Mouse (Mus musculus): ENCODE data around the gene Ppp1r10. TPM values are rescaled to one million over a fixed set of nuclear protein-coding genes. Genes with fewer than 3 reads are reported as not detected.

The Ppp1r10 gene
- total RNA-seq, 2 experiments from 2014 or later = 80.1 to 121 TPM

DNA sequence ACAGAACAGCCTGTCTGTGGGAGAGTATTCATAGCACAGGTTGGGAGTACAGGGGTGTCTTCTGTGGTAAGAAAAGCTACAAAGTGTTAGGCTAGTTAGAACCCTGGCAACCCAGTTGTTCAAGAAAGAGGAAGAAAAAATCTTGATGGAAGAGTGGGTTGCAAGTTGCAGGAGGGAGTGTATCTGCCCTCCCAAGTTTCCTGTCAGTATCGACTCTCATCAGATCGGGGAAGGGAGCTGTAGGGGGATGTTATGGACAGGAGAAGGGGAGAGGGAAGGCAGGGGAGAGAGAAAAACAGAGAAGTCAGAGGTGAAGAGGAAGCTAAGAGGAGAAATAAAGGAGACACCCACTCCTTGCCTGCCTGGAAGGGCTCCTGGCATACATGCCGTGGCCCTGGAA is 15.6 kb upstream of the Ppp1r10 start:
- no peak for ATAC-seq (replicated peaks; ENCODE audit: poor library complexity)

DNA sequence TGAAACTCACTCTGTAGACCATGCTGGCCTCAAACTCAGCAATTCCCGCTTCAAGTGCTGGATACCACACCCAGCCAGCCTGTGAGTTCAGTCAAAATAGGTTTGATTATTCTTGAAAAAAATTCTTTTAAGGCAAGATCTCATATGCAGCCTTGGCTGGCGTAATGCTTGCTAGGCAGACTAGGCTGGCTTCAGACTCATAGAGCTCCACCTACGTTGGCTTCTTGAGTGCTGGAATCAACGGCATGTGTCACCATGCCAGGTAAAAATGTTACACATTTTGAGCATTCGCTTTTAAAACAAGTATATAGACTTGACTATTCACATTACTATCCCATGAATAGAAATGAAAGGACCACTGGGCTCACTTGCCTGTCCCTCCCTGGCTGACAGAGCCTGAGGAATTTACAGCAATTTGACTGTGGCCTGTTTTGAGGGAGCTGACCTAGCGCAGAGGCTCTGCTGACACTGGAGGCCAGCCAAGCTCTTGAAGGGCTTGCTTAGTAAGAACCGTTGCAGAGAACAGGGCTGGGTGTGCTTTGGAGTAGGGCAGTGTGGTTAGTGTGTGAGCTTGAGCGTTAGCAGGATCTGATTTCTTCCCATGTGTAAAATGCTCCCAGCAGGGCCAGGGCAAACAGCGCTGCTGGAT is 12.8 kb upstream of the Ppp1r10 start:
- peak; percentile 56 for ATAC-seq (replicated peaks; ENCODE audit: poor library complexity)

DNA sequence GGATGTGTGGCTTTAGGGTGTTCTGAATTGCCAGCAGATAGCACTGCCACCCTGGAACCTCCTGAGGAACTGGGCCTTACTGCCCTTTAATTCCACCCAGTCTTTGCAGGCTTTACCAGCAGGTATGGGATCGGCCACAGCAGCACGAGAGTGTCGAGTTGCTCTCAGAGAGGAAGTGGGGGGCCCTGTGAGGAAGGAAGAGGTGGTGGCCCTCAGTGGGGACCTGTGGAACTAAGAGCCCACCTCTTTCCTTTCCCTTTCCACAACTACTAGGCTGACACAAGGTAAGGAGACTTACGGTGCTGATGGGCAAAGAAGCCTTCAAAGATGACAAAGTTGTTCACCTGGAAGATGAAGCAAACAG is 12.3 kb upstream of the Ppp1r10 start:
- ATAC-seq (replicated peaks; ENCODE audit: poor library complexity) = peak; percentile 32

DNA sequence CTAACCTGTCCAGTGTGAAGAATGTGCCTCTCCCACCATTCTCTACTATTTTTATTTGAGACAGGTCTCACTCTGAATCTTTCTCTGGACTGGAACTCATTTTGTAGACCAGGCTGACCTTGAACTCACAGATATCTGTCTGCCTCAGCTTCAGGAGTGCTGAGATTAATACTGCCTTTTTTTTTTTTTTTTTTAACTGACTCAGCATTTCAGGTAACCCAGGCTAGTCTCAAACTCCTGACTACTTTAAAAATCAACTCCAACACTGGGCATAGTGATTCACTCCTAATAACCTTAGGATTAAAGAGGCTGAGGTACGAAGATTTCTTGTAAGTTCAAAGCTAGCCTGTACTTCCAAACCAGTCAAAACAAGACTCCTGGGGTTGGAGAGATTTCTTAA is 10.6 kb upstream of the Ppp1r10 start:
- no peak for ATAC-seq (replicated peaks; ENCODE audit: poor library complexity)

DNA sequence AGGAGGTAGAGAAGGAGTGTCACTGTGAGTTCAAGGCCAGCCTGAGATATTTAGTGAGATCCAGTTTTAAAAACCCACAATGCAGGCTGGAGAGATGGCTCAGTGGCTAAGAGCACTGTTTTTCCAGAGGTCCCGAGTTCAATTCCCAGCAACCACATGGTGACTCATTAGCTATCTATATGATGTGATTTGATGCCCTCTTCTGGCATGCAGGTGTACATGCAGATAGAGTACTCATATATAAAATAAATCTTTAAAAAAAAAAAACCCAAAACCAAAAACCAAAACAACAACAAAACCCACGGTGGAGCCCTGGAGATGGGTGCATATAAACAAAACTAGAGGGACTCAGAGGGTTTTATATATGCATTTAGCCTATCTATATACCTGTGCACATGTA is 8.6 kb upstream of the Ppp1r10 start:
- no peak for ATAC-seq (replicated peaks; ENCODE audit: poor library complexity)

DNA sequence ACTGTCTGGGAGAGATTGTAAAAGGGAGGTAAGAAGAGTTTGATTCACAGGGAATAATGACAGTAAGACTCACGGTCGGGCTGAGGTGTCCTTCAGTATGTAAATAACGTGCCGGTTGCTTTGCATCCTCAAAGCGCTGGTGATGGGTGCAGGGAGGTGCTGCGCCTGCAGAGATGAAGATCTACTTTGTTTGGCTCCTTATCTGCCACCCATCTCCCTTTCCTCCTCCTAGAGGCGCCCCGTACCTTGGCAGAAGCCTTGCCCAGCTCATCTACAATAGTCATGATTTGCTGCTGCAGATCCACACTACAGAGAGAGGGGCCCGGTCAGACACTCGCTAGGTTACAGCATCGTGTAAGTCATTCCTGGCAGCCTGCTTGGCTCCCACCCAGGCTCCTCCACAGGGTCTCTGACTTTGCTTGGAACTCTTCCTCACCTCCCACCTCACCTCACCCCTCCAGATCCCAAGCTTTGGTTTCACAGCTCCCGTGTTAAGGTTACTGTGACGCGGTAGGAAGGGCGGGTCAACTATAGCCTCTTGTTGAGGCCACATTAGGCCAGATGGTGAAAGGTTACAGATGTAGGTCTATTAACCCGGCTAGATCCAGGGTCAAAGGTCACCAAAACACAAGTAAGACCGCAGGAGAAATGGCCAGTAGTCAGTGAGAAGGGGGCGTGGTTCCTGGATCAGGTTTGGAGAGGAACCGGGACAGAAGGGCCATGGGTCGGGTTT is 6.9 kb upstream of the Ppp1r10 start:
- peak; percentile 25 for ATAC-seq (replicated peaks; ENCODE audit: poor library complexity)

DNA sequence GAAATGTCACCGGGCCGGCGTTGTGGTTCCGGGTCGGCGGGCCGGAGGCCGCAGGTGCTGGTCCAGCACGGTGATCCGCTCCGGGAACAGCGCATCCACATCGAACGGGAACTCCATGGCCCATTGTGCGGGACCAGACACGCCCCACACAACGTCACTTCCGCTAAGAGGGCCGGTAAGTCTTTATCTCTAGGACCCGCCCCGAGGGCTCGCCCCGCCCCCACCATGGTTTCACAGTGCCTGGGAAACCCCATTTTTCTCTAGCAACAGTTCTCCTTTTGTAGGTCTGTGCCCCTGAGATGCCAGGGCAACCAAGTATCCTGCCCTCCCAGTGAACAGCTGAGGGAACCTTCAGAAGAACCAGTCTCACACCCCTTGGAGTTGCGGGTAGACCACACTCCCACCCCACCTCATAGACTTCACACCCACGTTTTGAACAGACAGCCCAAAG is 6.3 kb upstream of the Ppp1r10 start, which contains the start of gene Atat1:
Atat1 (minus strand) TSS at position 157 of the 451 bp plus-strand sequence.
- peak; percentile 97 for ATAC-seq (replicated peaks; ENCODE audit: poor library complexity)

DNA sequence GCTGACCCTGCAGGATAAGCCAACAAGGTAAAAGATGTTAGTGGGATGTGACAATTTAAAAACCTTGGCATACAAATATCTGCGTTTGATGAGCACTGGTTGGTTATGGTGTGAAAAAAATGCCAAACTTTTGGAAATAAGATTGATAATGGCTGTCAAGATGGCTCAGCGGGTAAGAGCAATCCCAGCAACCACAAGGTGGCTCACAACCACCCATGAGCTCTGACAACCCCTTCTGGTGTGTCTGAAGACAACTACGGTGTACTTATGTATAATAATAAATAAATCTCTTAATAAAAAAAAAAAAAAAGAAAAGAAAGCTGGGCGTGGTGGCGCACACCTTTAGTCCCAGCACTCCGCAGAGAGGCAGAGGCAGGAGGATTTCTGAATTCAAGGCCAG is 1.3 kb upstream of the Ppp1r10 start:
- ATAC-seq (replicated peaks; ENCODE audit: poor library complexity) = no peak

DNA sequence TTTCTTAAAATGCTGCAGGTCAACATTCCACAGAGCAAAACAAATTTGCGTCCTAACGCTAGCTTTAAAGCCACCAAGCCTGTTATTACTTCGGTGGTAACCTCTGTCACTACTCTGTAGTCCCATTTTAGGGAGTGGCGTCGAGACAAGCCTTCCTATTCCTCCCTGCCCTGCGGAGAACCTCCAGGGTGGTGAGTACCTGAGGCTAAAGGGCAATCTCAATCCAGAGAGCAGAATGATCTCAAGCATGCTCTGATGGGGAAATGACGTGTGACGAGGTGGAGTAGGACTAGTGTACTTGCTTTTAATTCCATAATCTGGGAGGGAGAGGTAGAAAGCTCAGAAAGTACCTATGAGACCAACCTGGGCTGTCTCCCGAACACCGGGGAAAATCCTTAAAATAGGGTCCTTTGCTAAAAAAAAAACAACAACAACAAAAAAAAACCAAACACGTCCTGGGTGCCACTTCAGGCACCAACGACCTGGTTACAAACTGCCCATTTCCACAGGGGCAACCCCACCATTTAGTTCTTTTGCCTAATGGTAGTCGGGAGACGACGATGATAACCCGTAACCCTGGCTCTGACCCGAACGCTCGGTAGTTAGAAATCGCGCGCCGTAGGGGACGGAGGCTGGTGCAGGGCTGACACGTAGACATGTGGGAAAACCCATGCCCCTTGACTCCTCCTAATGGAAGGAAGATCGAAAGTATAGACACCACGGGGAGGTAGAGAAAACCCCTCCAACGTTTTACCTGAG is 517 bp upstream of the Ppp1r10 start:
- peak; percentile 1 for ATAC-seq (replicated peaks; ENCODE audit: poor library complexity)

DNA sequence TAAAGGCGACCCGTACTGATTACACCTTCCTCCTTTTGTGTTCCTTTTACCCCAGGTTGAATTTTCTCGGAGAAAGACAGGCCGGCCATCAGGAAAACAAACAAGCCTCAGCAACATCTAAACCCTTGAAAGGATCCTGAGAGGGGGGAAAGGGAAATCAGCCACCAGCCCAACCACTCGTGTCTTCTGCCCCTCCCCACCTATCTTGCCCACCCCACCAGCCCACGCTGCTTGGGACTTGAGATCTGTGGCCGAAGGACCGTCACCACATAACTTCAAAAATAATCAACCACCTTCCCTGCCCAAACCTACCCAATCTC is 869 bp downstream of the Ppp1r10 start:
- ATAC-seq (replicated peaks; ENCODE audit: poor library complexity) = no peak

DNA sequence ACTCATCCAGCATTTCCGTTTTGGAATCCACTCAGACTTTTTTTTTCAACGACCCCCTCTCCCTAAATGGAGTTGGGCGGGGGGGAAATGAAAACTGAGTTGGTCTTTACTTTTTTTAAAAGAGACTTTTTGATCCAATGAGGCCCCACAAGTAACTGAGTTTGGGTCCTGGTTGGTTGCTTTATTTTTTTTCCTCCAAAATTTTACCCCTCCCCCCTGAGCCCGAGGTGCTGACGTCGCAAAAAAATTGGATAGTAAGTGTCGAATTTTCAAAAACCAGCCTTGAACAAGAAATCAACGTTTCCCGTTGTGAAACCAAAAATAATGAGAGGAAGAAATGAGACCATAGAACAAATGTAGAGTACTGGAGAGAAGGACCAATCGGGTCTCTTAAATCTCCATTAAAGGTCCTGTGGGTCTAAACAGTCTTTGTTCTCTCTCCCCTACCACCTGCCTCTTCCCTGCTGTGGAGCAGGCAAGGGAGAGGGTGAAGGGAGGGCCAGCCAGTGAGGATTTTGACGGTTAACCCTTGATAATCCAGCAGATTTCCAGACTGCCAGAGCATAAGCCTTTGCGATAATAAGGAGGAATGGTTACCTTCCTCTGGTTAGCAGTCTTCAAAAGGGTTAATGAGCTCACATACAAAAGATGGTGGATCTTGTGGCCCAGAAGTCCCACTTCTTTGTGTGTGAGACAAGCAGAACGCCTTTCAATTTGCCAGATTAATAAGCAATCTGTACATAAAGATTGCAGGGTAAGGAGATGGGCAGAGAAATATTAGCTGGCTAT is 1.4 kb downstream of the Ppp1r10 start:
- no peak for ATAC-seq (replicated peaks; ENCODE audit: poor library complexity)

DNA sequence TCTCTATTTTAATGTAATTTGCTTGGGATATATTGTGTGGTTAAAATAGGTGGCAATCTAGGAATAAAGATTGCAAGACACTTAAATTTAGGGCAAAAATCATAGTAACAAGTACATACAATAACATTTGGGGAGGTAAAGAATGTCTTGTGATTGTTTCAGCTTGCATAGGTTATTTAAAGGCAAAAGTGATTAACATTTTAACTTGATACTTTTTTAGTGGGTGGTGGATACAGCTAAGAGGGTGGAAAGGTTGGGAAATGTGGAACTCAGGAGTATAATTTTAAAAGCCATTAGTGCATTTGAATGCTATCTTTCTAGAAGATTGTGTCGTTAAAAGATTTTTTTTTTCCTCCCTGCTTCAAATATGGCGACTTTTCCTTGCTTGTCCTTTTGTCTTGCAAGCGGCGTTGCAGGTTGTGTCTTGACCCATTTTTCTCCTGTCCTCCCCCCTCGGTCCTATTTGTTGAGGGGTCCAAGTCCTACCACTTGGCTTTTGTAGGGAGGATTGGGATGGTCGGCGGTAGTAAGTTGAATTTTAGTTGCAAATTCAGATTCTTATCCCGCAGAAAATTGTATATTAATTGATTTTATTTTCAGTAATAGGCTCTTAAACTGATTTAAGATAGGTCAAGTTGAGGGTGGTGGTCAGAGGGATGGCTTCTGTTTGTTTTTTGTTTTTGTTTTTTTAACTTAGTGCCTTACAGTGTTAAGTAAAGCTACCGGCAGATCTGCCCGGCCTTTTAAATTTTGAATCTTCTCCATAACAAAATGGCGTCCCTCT is 2.2 kb downstream of the Ppp1r10 start:
- no peak for ATAC-seq (replicated peaks; ENCODE audit: poor library complexity)

DNA sequence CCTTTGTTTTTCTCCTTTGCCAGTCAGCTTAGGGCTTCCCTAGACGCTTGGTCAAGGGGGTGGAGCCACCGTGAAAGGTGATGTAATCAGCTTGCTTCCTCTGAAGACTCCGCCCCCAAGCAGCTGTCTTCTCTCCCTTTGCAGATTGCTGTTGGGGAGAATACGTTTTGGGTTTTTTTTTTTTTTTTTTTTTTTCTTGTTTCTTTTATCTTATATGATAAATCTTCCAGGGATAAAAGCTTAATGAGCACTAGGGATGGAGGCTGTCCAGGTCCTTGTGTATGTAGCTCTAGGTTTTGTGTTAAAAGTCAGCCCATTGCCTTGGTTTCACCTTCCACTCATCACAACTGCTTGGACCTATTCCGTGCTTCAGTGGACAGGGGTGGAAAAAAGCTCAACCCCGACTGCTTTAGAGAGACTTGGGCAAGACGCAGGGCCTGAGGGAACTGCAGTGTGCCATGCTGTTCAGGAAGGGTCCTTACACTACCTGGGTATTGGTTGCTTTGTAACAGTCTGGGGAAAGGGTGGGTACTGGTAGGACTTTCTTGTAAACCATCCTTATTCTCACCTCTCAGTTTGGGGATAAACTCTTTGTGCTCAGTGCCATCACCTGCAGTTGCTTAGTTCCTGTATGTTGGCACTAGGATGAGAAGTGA is 3.0 kb downstream of the Ppp1r10 start:
- ATAC-seq (replicated peaks; ENCODE audit: poor library complexity) = peak; percentile 45

DNA sequence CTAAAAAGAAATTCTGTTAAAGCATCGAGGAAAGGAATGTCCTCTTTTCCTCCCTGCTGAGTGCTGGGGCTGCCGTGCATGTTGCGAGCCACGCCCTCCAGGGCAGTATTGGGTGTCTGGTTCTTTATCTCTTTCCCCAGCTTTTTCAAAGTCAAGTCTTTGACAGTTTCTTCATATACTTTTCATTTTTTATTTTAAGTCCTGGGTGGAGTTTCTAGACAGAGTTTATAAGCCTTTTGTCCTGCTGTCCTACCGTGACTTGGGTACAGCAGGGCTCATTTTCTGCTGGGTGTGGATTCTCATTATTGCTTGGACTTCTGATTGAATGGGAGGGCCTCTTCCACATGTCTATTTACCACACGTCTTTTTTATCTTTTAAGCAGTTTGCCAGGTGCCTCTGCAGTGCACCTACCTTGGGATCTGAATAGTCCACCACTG is 3.6 kb downstream of the Ppp1r10 start:
- peak; percentile 5; the same call in 1 of the 2 replicates for ATAC-seq (replicated peaks; ENCODE audit: poor library complexity)

DNA sequence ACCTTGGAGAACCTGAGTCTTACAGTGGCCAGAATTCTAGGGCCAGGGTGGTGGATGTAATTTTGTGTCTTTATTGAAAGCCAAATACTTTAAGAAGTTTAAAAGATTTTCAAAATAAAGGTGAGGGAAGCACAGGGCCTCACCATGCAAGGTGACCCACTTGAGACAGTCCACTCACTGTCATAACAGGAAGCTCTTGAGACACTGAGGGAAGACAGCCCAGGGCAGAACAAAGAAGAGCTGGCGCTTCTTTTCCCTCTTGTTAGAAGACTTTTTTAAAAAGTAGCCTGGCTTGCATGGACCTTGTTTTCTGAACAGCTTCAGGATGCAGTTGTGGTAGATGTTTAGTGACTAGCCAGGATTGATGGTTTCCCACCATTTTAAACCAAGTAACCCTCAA is 4.2 kb downstream of the Ppp1r10 start:
- ATAC-seq (replicated peaks; ENCODE audit: poor library complexity) = no peak

DNA sequence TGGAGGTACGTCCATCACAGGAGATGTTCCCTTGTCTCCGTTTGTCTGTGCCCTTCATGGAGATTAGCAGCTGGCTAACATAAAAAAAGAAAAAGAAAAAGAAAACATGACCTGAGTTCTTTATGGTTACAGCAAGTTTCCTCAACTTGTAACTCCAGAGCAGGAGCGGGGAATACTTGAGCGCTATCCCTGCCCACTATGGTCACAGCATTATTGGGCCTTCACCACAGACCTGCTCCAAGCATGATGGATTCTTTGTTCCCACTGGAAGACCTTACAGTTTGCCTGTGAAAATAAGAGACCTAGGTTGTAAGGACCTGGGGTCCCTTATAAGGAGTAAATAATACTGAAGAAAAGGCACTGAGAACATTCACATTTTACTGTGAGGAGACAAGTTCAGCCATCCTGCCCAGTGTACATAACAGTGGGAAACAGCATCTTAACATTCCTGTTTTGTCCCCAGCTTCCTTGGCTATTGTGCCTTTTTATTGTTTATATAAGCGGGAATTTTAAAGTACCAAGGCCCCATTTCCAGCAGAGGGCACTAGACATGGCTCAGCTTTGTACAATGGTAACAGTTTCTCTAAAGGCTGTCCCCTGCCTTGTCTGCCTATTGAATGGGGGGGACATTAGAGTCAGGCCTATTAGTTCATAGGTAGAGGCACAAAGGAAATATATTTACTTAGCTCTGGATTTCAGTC is 4.8 kb downstream of the Ppp1r10 start:
- ATAC-seq (replicated peaks; ENCODE audit: poor library complexity) = no peak

DNA sequence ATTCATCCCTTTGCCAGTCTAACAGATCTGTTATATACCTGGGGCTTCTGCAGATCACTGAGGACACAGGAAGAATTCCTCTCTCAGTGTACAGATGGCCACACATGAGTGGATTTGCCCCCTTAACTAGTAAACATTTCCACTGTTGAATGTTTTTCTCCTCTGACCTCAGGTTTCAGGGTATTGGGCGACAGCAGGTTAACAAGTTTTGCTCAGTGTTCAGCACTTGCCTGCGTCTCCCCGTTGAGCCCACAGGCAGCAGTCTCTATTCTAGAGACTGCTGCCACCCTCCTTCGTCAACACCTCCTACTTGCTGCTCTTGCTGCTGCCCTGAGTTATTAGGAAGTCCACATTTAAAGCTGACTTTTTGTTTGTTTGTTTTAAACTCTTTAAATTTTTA is 5.5 kb downstream of the Ppp1r10 start:
- no peak for ATAC-seq (replicated peaks; ENCODE audit: poor library complexity)

DNA sequence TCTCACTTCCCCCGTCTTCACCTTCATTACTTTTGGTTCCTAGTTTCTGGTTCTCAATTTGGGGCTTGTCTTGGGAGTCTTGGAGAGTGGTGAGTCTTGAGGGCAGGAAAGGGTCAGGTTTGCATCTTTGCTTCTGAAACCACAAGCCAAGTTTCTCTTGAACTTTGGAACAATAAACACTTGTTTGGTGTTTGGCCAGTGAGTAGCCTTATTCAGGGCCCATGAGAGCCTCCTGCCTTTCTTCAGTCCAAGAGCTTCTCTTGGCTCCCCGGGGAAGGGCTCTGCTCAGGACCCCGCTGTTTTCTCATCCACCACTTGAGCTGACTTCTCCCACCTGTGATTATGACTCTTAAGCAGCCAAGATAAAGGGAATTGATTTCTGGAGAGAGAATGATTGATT is 6.3 kb downstream of the Ppp1r10 start:
- no peak for ATAC-seq (replicated peaks; ENCODE audit: poor library complexity)

DNA sequence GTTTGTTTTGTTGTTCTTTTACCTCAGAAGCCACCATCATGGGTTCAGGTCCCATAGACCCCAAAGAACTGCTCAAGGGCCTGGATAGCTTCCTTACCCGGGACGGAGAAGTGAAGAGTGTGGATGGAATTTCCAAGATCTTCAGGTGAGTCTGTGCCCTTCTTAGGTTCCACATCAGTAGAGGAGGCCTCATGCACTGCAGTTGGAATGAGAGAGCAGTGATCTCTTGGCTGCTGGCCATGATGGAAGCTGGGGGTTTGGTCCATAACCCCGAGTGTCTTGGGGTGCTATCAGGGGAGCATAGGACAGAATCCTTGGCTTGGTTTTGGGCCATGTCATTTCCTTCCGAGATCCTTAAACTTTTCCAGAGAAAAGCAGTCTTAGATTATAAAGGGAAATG is 7.0 kb downstream of the Ppp1r10 start:
- no peak for ATAC-seq (replicated peaks; ENCODE audit: poor library complexity)
